Mouse (Mus musculus) ES-E14 (cell line): ENCODE data around the gene Kcnj16. TPM values are rescaled to one million over a fixed set of nuclear protein-coding genes. Genes with fewer than 3 reads are reported as not detected.

Source experiments
- DNase-seq: peaks from one replicate; pipeline ENCODE4 v3.0.0-alpha.2; 2013; ENCODE audit warnings: low read depth, low spot score
- H3K27ac ChIP-seq: 2 replicates; pipeline ENCODE4 v1.5.1; 2012; ENCODE audit warnings: low read depth, mild to moderate bottlenecking, low read length, moderate library complexity, mixed read lengths; ENCODE audit not compliant: poor library complexity, insufficient read depth, severe bottlenecking
- H3K36me3 ChIP-seq: 2 replicates; pipeline ENCODE4 v1.6.1; 2012; ENCODE audit warnings: mild to moderate bottlenecking, low read length, moderate library complexity, mixed read lengths; ENCODE audit not compliant: control insufficient read depth, poor library complexity, insufficient read depth, severe bottlenecking
- H3K4me1 ChIP-seq, 2 experiments: fragments of 150-350 bp in 1 of 2; sonication (generic) in 1 of 2; 2 replicates each; pipeline ENCODE4 v1.6.1; 2012; ENCODE audit warnings: low read length in 2 of 2, mild to moderate bottlenecking in 1 of 2, mixed read lengths in 1 of 2; ENCODE audit not compliant: control insufficient read depth in 2 of 2, insufficient read depth in 2 of 2, poor library complexity in 1 of 2
- H3K4me3 ChIP-seq, 2 experiments: fragments of 150-350 bp in 1 of 2; sonication (generic) in 1 of 2; 2 replicates each; pipeline ENCODE4 v1.5.1; 2012; ENCODE audit warnings: low read length in 2 of 2, low read depth in 1 of 2, mild to moderate bottlenecking in 1 of 2, mixed read lengths in 1 of 2; ENCODE audit not compliant: insufficient read depth in 1 of 2, poor library complexity in 1 of 2, severe bottlenecking in 1 of 2
- H3K9ac ChIP-seq: 2 replicates; pipeline ENCODE4 v1.6.1; 2012; ENCODE audit warnings: low read depth, mild to moderate bottlenecking, low read length, mixed read lengths; ENCODE audit not compliant: poor library complexity, insufficient read depth, severe bottlenecking
- H3K9me3 ChIP-seq: fragments of 150-350 bp; sonication (generic); 2 replicates; pipeline ENCODE4 v1.6.1; 2012; ENCODE audit warnings: low read depth, mild to moderate bottlenecking, low read length; ENCODE audit not compliant: control insufficient read depth, insufficient read depth
- CHD2 ChIP-seq: IDR thresholded peaks from 2 replicates; pipeline ENCODE4 v1.6.1; 2014; ENCODE audit warnings: mild to moderate bottlenecking, low read depth, low read length, inconsistent platforms
- HCFC1 ChIP-seq: IDR thresholded peaks from 2 replicates; pipeline ENCODE4 v1.6.1; 2012; ENCODE audit warnings: low read length, inconsistent platforms, borderline replicate concordance; ENCODE audit not compliant: insufficient read depth
- MAFK ChIP-seq: IDR thresholded peaks from 2 replicates; pipeline ENCODE4 v1.6.1; 2014; ENCODE audit warnings: mild to moderate bottlenecking, low read depth, low read length, inconsistent platforms; ENCODE audit not compliant: insufficient read depth
- ZC3H11A ChIP-seq: IDR thresholded peaks from 2 replicates; pipeline ENCODE4 v1.6.1; 2012; ENCODE audit warnings: low read depth, mild to moderate bottlenecking, inconsistent platforms, low read length, borderline replicate concordance
- ZNF384 ChIP-seq: IDR thresholded peaks from 2 replicates; pipeline ENCODE4 v1.6.1; 2012; ENCODE audit warnings: low read depth, low read length, inconsistent platforms
- in situ Hi-C, 2 experiments: fragments of 600-800 bp; cut with MboI; formaldehyde crosslinking; loops; one replicate each; pipeline ENCODE4 v1.15.1; 2025; ENCODE audit warnings: low sequenced_read_pairs in 2 of 2, inconsistent platforms in 1 of 2; ENCODE audit not compliant: unreplicated experiment in 2 of 2
- total RNA-seq: library from RNA; depleted of rRNA; stranded (reverse); fragments of 300-350 nt; gene quantifications from 2 replicates; pipeline ENCODE4 v1.2.3, GENCODE M21; 2012

The Kcnj16 gene
- total RNA-seq, 1 experiment: not detected

DNA sequence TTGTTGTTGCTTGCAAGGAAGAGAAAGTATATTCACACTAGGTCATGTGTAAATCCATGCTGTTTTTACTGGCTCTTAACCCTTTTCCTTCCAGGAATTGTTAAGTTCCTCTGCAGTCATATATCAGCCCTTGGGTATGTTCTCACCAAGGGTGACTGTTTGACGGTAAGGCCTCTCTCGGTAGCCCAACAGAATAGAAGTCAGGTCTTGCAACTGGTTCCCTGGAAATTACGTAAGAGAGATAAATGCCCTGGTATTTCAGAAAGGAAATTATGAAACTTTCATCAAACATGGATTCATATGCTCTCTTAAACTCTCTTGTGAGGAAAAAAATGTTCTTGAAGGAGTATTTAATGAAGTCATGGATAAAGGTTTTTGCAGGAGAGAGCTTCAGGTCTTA, 86.4 kb downstream of the Kcnj16 start:
- H3K27ac ChIP-seq: no peak overlapping the region
- H3K36me3 ChIP-seq: no peaks in the 10 kb centered on the region
- in situ Hi-C loops: no loop called here
- TF ChIP-seq HCFC1: no peak
- no peak for TF ChIP-seq ZC3H11A
- TF ChIP-seq CHD2: no peak
- TF ChIP-seq MAFK: no peak
- no peak for TF ChIP-seq ZNF384
- H3K4me1 ChIP-seq: no peaks in the 10 kb centered on the region
- no peak for DNase-seq
- H3K9me3 ChIP-seq: no peaks in the 10 kb centered on the region
- H3K4me3 ChIP-seq: no peak overlapping the region
- H3K9ac ChIP-seq: no peak overlapping the region

DNA sequence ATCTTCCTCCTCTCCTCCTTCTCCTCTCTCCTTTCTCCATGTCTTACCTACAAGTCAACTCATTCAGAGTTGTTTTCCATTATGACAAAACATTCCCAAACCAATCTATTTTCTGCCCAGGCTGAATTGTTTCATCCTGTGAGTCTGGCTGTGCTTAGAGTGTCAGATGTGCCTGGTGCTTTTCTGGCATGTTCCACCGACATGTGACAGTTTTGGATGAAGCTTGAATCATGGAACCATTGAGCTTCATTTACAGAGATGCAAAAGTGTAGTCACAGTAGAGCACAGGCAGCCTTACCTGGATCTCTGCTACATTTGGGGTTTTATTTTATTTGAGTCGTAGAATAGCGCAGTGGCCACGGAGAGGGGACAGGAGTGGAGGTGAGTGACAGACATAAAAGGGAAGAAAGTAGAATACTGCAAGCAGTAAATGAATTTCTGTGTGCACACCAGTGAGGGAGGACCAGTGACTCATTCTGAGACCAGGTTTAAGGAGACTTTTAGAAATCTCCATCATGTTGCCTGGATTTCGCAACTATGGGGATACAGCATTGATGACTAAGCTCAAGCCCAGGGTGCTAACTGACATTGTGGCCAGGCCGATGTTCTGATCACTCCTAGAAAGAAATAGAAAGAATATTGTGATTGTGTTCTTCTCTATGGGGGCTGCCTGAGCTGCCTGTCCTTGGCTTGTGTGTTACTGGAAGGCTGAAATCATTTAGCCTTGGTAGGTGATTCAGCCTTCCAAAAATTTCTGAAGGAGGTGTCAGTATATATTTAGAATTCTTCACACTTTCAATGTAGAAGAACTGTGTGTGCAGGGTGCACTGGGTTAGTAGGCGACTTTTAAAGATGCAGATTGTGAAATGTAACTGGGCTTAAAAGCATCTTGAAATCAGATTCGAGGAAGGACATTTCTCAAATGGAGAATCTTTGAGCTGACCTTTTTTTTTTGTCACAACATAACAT, 87.3 kb downstream of the Kcnj16 start:
- no peak for TF ChIP-seq HCFC1
- TF ChIP-seq CHD2: no peak
- no peak for TF ChIP-seq ZC3H11A
- no peak for TF ChIP-seq MAFK
- no peak for TF ChIP-seq ZNF384
- H3K36me3 ChIP-seq: no peaks in the 10 kb centered on the region
- DNase-seq: no peak
- no peak overlapping the region for H3K4me3 ChIP-seq
- no peak overlapping the region for H3K27ac ChIP-seq
- in situ Hi-C loops: no loop called here
- H3K9me3 ChIP-seq: no peaks in the 10 kb centered on the region
- no peak overlapping the region for H3K9ac ChIP-seq
- H3K4me1 ChIP-seq: no peaks in the 10 kb centered on the region

DNA sequence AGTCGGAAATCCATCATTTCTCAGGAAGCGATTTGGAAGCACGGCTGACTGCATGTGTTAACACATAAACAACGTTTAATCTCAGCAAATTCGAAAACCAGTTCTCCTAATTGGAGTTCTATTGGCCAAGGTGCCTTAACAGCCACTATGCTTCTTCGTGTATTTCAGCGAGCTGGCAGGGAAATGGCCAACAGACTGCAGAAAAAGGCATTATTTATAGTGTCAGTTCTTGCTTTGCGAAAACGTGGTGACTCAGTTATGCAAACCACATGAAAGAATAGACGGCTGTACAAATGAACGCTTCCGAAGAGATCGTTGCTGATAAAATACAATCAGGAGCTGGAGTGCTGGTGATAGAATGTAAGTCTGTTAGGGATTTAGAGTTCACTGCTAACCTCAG, 88.2 kb downstream of the Kcnj16 start:
- no peaks in the 10 kb centered on the region for H3K4me1 ChIP-seq
- no peak overlapping the region for H3K4me3 ChIP-seq
- no peak for DNase-seq
- TF ChIP-seq CHD2 (no peak), ZC3H11A (no peak), MAFK (no peak), ZNF384 (no peak), HCFC1 (no peak)
- no peaks in the 10 kb centered on the region for H3K9me3 ChIP-seq
- H3K9ac ChIP-seq: no peak overlapping the region
- no peaks in the 10 kb centered on the region for H3K36me3 ChIP-seq
- no peak overlapping the region for H3K27ac ChIP-seq
- in situ Hi-C loops: no loop called here

DNA sequence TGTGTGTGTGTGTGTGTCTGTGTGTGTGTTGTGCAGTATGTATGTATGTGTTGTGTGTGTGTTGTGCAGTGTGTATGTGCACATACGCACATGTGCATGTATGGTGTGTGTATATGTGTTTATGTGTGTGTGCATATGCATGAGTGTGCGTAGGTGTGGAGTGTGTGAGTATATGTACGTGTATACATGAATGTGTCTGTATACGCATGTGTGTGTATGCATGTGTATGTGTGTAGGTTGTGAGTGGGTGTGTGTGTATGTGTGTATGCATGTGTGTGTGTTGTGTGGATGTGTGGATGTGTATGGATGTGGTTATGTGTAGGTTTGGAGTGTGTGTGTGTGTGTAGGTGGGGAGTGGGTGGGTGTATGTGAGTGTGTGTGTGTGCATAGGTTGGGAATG, 89.6 kb downstream of the Kcnj16 start:
- no peak for TF ChIP-seq ZNF384
- TF ChIP-seq HCFC1: no peak
- no peak for TF ChIP-seq CHD2
- TF ChIP-seq MAFK: no peak
- no peak for TF ChIP-seq ZC3H11A
- H3K4me1 ChIP-seq: no peaks in the 10 kb centered on the region
- no peak overlapping the region for H3K27ac ChIP-seq
- DNase-seq: no peak
- in situ Hi-C loops: no loop called here
- no peak overlapping the region for H3K4me3 ChIP-seq
- H3K9ac ChIP-seq: no peak overlapping the region
- H3K36me3 ChIP-seq: no peaks in the 10 kb centered on the region
- H3K9me3 ChIP-seq: no peaks in the 10 kb centered on the region

DNA sequence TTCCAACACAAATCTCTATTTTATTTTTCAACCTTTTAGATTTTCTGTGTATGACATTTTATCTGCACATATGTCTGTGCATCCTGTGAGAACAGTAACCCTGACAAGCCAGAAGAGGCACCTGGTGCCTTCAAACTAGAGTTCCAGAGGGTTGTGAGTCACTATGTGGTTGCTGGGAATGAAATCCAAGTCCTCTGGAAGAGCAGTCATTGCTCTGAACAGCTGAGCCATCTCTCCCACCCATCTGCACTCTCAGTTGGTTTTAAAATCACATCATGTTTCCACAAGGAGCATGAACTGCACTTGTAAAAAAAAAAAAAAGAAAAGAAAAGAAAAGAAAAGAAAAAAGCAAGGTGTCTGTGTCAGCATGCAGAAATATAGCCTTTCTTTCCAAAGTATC, 91.6 kb downstream of the Kcnj16 start:
- in situ Hi-C loops: no loop called here
- Histone ChIP-seq H3K4me1 (no peaks in the 10 kb centered on the region), H3K4me3 (no peak overlapping the region), H3K9me3 (no peaks in the 10 kb centered on the region), H3K36me3 (no peaks in the 10 kb centered on the region), H3K27ac (no peak overlapping the region), H3K9ac (no peak overlapping the region)
- DNase-seq: no peak
- TF ChIP-seq ZNF384 (no peak), ZC3H11A (no peak), MAFK (no peak), HCFC1 (no peak), CHD2 (no peak)
